Mouse (Mus musculus) small intestine, adult 2 months (tissue): ENCODE results near the gene Prkaa1.

Experiments
- CTCF ChIP-seq: fragments of 200-500 bp; IDR thresholded peaks from 2 replicates; pipeline ENCODE4 v1.5.1; 2012; ENCODE audit warnings: low read depth, mild to moderate bottlenecking, control low read depth, inconsistent platforms, low read length, moderate library complexity, mixed read lengths; ENCODE audit not compliant: insufficient replicate concordance, insufficient read length; ENCODE audit errors: extremely low read depth
- POLR2A ChIP-seq: fragments of 200-500 bp; IDR thresholded peaks from 2 replicates; pipeline ENCODE4 v1.6.1; 2012; ENCODE audit warnings: low read depth, mild to moderate bottlenecking, control low read depth, inconsistent platforms, low read length, moderate library complexity

- TF ChIP-seq CTCF = no peak
- TF ChIP-seq POLR2A = no peak
Observed at GRCm38 (mm10) chr15:5108655-5109040, 35.0 kb upstream of the Prkaa1 start.
